Mouse (Mus musculus) lung, postnatal 0 days (tissue): Measurements from ENCODE around the gene Dnah7b.
"Not testable (repeated sequence)": the region's sequence is repeated elsewhere in the genome, so short reads cannot be mapped to it uniquely, and the experiment has no call there.

ENCODE experiments used
- CTCF ChIP-seq: IDR thresholded peaks from 2 replicates; pipeline ENCODE4 v1.5.1; 2016; ENCODE audit warnings: antibody characterized with exemption, mild to moderate bottlenecking
- EP300 ChIP-seq: IDR thresholded peaks from 2 replicates; pipeline ENCODE4 v1.6.1; 2016; ENCODE audit warnings: antibody characterized with exemption, mild to moderate bottlenecking, control low read depth

DNA sequence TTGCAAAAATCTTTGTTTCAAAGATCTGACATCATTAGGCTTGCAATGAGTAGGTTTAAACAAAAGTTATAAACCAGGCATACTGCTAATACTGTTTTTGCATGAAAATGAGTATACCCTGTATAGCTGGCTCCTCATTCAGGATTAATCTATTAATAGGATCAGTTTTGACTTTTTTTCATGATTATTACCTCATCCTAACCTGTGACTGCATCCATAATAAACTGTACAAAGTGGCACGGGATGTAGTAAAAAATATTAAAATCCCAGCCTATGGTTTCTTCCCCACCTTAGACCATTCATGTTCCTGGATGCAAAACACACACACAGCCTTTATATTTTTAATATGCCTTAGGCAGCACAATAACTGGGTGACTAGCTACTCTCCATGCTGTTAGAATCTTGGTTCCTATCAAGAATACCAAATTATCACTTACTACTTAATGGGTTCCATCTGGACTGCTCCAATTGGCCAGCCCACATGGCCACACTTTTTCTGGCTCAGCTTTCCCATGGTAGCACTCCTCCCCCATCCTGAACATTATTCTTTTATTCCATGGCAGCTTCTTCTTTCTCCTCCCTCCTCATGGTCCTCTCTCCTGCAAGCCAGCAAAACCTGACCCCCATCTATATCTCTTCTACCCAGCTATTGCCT lies 212.9 kb downstream of the Dnah7b start:
- TF ChIP-seq CTCF, EP300: not testable (repeated sequence)
